8 mouse cellular contexts compared by ENCODE assay signal in the genomic region with DNA sequence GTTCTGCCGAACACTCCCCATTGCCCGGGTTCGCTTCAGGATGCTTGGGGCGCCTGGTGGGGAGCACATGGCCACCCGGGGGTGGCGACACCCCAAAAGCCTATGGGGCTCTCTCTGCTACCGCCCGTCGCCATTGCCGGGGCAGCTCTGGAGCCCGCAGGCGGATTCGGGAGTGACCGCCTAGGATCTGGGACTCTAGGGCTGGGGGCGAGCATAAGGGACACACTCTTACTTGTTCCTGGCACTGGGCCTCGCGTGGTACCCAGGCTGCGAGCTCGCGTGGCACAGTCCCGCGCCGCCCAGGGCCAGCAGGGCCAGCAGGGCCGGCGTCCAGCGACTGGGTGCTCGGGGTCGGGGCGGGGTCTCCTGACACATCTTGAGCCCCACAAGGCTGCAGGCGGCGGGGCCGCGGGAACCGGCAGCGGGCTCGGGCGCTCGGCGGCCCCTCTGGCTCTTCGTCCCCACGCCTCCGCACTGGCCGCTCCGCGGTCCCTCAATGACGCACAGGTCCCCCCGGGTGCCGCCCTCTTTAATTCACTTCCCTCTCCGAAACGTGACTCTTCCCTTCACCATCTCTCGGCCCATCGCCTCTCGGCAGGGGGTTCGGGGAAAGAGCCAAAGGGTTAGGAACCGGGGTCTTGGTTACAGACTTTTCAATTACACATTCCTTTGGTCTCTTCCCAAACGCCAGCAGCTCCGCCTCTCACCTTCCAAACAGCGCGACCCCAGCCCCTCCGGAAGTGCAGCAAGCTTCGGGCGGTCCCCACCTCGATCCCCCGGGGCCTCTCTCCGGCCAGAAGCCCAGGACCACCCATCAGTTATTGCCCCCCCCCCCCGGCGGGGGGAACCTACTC. TPM values are rescaled to one million over a fixed set of nuclear protein-coding genes. Genes with fewer than 3 reads are reported as not detected.
A peak's percentile ranks its signal among the peaks of the same experiment; 100 is the strongest.
DNase-seq lines count a peak whose midpoint lies in the region; ATAC-seq and TF ChIP-seq lines count a peak whose summit lies in the region.

No protein-coding gene starts in this region.

- 0 out of 2 replicates have a peak overlapping the region, but pooled peaks have one; percentile 37 for H3K9ac ChIP-seq in intestine, postnatal 0 days (ENCODE audit: low read depth, low read length)

- no peak for TF ChIP-seq CTCF in layer of hippocampus, adult 2 months (conservative IDR thresholded peaks at IDR 0.05)
- TF ChIP-seq CTCF in intestine, postnatal 0 days (IDR thresholded peaks at IDR 0.05; ENCODE audit: low read depth), result no peak

- H3K4me2 ChIP-seq in intestine, postnatal 0 days (replicated peaks; ENCODE audit: low read depth), result peak overlapping the region; percentile 94

- no peaks in the 10 kb centered on the region; the same call in 1 of the 2 replicates for H3K4me1 ChIP-seq in intestine, postnatal 0 days (replicated peaks; ENCODE audit: control insufficient read depth, insufficient read depth, low read length)

- H3K36me3 ChIP-seq in intestine, postnatal 0 days (ENCODE audit: control insufficient read depth, insufficient read depth), result no peaks in the 10 kb centered on the region

- no peak overlapping the region for H3K27ac ChIP-seq in layer of hippocampus, adult 2 months
- no peak overlapping the region for H3K27ac ChIP-seq in intestine, postnatal 0 days (ENCODE audit: low read depth, low read length)

- peak overlapping the region; percentile 58 for H3K4me3 ChIP-seq in layer of hippocampus, adult 2 months
- peak overlapping the region; percentile 50 for H3K4me3 ChIP-seq in intestine, postnatal 0 days (ENCODE audit: low read depth, low read length)

- under 1% methylated on average over 57 of the region's 67 CpGs for WGBS in intestine, postnatal 0 days

- no peak for ATAC-seq in intestine, postnatal 0 days
- ATAC-seq in megakaryocyte, adult 5-6 weeks (ENCODE audit: poor library complexity, severe bottlenecking), result peak; percentile 90

- no peak for DNase-seq in layer of hippocampus, adult 2 months (ENCODE audit: low spot score in 2 of 2)
- DNase-seq in layer of hippocampus, postnatal 14 days (ENCODE audit: low spot score in 2 of 2), result no peak
- DNase-seq in embryo, embryonic 11 days, result peak; percentile 73
- DNase-seq in heart, adult 11 months, result peak; percentile 97
- DNase-seq in spleen, adult 12 weeks (ENCODE audit: low spot score), result peak; percentile 53
- DNase-seq in frontal cortex, postnatal 10 days (ENCODE audit: low spot score in 2 of 2), result no peak

- H3K27me3 ChIP-seq in intestine, postnatal 0 days (replicated peaks; ENCODE audit: control insufficient read depth, insufficient read depth, low read length), result peaks cover 30% of the 10 kb centered on the region

- no peaks in the 10 kb centered on the region for H3K9me3 ChIP-seq in intestine, postnatal 0 days (ENCODE audit: control insufficient read depth)

RNA-seq across cellular contexts. Expression of gene Emilin2, which starts 1.1 kb away (rescaled TPM):
- 1 to 10 TPM; 1.9 to 2.3 TPM for total RNA-seq in layer of hippocampus, adult 2 months (2021)
- total RNA-seq in layer of hippocampus, postnatal 14 days (2021), result 1 to 10 TPM; 2.5 to 4.1 TPM
- 0.82 and 1.7 TPM in 2 replicates for polyA plus RNA-seq in intestine, postnatal 0 days (2015; fragmentation: Nextera tagmentation; extraction: Ambion mirVana)
- total RNA-seq in megakaryocyte, adult 5-6 weeks (2015), result 152 and 159 TPM in 2 replicates
- 244 and 250 TPM in 2 replicates for total RNA-seq in megakaryocyte, adult 5-6 weeks (2017)

Comparison
In these comparisons a context has a peak if more than half of its experiments do, and no peak if none do; other contexts are left out.
1. DNase-seq: peak in embryo, embryonic 11 days (single experiment), heart, adult 11 months (single experiment) and spleen, adult 12 weeks (single experiment); none in layer of hippocampus, adult 2 months (0 of 2), layer of hippocampus, postnatal 14 days (0 of 2) and frontal cortex, postnatal 10 days (0 of 2).
2. RNA of gene Emilin2, which starts 1.1 kb away (total RNA-seq): 152 to 250 TPM in megakaryocyte, adult 5-6 weeks; 2.5 to 4.1 TPM in layer of hippocampus, postnatal 14 days and 1.9 to 2.3 TPM in layer of hippocampus, adult 2 months; every median in the first group is over 10 times any median in the second.